Mouse (Mus musculus) thymus, postnatal 14 days (tissue): ENCODE data around the gene Gm20388.

Experiments used
- DNase-seq: peaks from one replicate; pipeline ENCODE4 v3.0.0; 2021

Gene Gm20388

DNA sequence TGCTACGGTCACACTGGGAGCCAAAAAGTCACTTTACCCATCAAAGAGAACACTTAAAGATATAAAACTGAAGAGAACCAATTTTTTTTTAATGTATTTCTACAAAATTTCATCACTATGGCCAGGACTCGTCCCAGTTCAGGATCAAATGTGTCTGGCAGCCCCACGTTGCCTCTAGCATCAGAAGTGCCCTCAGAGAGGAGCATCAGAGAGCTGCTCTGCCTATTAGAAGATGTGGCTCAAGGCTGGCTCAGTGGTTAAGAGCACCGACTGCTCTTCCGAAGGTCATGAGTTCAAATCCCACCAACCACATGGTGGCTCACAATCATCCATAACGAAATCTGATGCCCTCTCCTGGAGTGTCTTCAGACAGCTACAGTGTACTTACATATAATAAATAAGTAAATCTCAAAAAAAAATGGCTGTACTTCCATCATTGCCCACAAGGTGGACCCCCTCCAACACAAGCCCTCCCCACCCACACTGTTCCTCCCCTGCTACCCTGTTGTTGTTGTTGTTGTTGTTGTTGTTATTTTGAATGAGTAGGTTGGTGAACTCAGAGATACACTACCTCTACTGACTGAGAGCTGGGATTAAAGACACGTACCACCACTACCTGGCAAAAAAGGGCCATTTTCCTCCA is 3409.0 kb downstream of the Gm20388 start:
- peak; percentile 69 for DNase-seq

DNA sequence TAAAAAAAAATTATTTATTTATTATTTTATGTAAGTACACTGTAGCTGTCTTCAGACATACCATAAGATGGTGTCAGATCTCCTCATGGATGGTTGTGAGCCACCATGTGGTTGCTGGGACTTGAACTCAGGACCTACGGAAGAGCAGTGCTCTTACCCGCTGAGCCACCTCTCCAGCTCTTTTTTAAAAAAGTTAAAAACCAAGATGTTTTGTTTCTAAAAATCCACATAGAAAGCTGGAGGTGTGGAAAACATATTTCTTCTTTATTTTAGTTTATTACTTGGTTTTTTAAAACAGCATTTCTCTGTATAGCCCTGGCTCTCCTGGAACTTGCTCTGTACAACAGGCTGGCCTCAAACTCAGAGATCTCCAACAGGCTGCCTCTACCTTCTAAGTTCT is 3417.9 kb downstream of the Gm20388 start:
- no peak for DNase-seq

DNA sequence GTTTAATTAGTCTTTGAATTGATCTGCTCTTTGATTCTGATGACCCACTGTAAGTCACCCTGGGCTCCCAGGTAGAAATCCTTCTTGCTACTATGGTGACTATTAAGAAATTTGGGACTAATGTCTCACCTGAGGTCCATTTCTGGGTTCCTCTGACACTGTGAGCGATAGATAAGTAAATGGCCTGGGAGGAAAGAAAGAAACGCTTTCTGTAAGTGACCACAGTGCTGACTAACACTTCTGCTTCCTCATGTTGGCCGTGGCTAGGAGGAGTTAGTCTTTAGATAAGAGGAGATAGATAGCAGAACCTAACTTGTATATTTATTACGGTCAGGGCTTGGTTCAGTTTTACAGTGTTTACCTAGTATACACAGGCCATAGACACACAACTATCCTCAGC is 3418.7 kb downstream of the Gm20388 start:
- no peak for DNase-seq

DNA sequence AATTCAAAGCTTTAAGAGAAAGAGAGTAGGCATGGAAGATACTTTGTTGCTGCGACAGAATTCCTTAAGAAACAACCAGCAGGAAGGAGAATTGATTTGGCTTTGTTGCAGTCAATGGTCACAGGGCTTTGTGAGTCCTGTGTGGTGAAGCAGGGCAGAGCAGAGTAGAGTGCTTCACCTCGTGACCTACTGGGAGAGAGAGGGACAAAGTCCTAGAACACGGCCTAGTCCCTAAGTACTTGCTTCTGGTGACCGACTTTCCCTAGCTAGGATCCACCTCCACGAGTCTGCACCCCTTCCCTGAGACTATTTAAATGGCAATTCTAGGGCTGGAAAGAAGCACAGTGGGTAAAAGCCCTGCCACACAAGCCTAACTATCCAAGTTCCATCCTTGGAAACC is 3419.3 kb downstream of the Gm20388 start:
- no peak for DNase-seq

DNA sequence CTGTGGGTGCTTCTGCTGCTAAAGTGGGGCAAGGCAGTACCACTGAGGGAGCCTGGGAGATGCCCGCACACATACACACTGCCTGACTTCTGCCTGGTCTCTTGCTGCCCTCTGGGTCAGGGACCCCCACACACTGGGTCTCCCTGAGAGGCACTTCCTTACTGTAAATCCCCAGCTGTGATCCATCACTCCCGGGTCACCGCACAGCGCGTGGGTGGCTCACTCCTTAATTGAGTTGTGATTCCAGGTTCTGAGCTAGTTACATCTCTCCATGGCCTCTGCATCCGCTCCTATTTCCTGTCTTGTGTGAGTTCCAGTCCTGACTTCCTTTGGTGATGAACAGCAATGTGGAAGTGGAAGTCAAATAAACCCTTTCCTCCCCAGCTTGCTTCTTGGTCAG is 3420.1 kb downstream of the Gm20388 start:
- DNase-seq = no peak

DNA sequence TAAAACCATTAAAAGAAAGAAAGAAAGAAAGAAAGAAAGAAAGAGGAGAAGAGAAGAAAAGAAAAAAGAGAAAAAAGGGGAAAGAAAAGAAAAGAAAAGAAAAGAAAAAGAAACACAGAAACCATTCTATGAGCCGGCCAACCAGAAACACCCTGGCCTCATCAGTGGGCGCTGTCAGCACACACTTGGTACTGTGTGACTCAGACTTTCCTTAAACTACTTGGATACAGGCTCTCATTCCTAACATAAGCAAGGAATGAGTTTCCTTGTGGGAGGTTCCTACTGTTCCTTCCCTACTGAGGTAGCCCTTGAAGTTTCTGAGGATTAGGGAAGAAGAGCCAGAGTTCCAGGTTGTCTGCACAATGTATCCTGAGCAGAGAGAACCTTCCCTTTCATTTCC is 3420.7 kb downstream of the Gm20388 start:
- DNase-seq = no peak

DNA sequence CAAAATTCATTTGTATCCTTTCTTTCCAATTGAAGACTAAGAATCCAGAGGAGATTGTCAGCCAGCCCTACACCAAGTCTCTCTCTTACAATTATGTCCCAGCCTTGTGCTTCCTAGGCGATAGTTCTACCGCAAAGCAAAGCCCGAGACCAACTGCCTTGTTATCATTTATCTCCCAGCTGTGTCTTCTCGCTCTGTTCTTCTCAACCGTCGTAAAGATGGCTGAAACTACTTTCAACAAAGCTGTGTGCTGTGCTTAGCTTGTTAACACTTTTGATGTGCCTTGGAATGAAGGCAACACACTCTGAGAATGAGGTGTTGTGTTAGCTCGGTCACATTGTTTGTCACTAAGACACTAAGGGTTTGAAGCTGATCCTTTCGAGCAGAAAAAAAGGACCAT is 3421.2 kb downstream of the Gm20388 start:
- DNase-seq = no peak

DNA sequence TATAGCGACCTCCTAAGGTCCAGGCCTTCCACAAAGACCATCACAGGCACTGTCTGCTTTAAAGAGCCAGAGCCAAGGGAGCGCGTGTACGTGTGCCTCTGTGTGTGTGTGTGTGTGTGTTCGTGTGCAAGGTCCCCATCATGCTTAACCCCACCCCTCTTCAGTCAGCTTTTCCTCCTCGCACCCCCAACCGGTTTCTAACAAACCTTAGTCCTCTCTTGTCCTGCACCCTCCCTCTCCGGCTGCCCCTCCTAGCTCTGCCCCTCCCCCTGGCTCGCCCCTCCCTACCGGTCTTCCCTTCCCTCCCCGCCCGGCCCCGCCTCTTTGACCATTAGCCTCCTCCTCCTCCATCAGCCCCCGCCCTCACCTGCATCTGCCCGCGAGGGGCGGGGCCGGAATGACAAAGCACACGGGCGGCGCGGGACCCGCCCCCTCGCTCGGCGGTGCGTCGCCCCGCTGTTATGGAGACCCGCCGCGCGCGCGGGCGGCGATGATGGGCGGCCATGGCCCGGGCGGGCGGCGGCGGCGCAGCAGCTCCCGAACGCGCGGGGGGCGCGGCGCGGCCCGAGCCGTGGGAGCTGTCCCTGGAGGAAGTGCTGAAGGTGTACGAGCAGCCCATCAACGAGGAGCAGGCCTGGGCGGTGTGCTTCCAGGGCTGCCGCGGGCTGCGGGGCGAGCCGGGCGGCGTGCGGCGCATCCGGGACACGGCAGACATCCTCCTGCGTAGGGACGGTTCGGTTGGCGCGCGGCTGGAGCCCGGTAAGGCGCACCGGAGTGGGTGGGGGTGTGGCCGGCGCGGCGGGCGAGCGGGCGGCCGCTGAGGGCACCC is 3421.8 kb downstream of the Gm20388 start, which contains the start of gene Spire2:
TSS of gene Spire2 (plus strand) at position 452 of the 829 bp plus-strand sequence.
- DNase-seq = peak; percentile 91

DNA sequence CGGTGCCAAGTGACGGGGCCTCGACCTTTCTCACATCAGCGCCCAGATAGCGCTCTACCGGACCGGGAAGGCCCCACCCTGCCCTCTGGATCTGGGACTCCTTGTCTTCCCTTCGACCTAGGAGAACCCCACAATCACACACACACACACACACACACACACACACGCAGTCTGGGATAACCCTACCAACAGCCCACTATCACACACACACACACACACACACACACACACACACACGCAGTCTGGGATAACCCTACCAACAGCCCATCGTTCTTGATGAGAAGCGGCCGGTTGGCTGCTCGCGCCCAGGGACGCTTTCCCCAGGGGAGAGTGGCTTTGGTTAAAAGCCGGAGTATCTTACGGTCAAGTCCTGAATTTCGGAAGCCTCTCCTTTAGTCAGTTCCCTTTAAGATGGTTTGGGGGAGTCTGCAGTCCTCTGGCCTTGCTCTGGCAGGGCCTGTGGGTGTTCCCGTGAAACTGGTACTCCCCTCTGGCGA is 3422.5 kb downstream of the Gm20388 start:
- no peak for DNase-seq

DNA sequence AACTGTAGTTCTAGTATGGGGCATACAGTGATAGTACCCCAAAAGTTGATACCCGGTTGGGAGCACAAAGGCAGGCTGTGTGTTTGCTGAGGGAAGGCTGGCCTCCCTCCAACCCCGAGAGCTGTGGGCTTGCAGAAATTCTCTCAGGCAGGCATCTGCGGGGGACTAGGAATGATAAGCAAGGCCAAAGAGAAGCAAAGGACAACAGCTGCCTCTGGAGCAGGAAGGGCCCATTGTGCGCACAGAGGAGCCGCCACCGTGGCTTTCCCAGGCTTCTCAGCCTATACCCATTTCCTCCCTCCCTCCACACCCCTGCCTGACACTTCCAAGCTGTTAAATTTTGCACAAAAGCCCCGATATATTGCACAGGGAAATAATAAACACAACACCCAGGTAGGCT is 3423.2 kb downstream of the Gm20388 start:
- no peak for DNase-seq

DNA sequence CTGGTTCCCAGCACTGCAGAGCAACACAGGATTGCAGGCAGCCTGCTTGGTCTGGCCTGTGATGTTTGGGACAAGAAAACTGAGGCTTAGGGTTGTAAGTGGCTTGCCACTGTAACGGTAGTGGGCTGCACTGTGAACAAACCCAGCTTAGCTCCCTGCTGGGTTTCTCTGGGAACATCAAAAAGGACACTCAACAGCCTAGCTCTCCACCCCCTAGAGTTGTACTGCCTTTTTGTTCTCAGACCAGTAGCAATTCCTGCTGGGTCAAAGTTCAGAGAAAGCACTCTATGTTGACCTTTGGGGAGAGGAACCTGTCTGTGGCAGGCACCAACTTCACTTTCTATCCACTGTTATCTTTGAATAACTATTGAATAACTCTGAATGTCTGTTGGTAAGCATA is 3423.8 kb downstream of the Gm20388 start:
- no peak for DNase-seq

DNA sequence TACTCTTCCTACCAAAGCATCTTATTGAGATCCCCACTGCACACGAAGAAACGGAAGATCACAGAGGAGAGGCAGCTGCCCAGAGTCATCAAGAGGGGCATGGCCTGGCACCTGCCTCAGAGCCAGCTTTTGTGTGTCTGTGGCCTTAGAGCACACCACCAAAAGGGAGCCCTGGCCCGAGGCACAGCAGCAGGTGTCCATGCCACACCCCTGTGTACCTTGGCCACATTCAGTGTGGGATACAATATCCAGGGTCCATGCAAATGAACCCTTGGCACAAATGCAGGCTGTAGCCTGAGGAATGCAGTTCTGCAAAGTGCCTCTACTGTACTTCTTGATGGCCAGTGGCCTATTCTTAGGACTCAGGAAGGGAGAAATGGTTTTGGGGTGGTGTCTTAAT is 3426.8 kb downstream of the Gm20388 start:
- no peak for DNase-seq

DNA sequence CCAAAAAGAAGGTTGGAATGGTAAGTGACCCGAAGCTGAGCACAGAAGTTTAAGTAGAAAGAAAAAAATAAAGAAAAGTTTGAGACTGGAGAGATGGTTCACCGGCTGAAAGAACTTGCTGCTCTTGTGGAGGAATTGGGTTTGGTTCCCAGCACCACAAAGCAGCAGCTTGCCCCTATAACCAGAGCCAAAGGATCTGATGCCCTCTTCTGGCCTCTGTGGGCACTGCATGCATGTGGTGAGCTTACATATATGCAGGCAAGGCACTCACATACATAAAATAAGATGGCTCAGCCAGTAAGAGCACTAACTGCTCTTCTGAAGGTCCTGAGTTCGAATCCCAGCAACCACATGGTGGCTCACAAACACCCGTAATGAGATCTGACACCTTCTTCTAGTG is 3429.4 kb downstream of the Gm20388 start:
- DNase-seq = no peak

DNA sequence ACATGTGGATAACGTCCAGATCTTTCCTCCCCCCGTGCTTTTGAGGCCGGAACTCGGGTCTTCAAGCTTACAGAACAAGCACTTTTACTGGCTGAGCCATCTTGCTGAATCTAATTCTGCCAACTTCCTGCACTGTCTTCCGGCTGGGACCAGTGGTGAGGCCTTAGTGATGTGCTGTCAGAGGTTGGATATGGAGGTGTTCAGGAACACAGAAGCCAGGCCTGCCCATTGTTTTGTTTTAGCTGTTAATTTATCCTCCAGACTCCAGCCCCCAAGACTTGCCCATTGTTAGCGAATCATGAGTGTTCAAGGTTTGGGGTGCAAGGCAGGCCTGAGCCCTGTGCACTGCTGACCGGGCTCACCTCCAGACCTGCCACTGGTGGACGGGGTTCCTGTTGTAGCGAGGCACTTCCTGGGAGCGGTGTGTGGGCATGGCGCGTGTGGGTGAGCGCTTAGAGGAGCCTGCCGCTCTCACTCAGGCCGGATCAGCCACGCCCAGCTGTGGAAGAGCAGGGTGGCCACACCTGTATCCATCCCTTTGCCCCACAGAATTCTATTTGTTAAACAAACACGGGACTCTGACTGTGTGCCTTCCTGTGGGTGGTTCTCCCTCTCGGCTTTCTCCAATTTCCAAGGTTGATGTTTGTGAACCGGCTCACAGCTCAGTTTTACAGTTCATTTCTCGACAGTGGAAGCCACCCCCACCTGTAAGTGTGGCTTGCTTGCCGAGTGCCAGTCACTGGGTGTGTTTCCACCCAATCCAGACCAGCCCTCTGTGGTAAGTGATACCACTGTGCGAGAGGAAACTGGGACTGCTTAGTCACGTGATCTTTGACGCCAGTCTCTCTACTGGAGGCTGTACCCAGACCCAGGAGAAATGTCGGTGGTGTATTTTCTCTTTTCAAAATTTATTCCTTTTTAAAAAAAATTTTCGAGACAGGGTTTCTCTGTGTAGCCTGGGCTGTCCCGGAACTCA is 3430.7 kb downstream of the Gm20388 start:
- no peak for DNase-seq

DNA sequence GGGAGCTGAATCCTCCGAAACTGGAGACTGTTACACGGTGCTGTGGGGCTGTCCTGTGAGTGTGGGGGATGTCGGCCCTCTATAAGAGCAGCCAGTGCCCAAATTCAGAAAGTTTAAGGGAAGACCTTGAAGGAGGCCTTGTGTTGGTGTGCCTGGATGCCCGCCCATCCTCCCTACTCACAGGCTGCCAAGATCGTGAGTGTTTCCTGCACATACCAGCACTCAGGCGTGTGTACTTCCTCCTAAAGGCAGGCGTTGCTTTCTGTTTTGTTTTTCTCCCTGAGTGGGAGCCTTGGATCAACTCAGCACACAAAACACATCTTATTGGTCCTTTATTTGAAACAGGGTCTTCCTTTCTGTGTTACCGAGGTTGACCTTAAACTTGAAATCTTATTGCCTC is 3431.6 kb downstream of the Gm20388 start:
- no peak for DNase-seq

DNA sequence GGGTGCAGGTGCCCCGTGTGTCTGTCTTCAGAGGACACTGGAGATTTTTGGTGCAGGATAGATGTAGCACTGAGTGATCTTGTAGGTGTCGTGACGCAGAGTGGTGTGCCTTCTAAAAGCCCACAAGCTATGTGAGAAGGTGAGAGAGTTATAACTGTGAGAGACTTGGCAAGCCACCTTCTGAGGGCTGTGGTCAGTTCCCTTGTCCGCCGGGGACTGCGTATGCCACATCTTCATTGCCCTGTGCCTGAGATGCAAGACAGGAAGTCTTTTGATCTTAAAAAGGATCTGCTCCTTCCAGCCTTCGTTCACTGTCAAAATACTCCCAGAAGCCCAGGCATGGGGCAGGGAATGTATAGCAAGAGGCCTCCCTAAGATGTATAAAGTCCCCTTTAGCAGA is 3432.3 kb downstream of the Gm20388 start:
- DNase-seq = no peak

DNA sequence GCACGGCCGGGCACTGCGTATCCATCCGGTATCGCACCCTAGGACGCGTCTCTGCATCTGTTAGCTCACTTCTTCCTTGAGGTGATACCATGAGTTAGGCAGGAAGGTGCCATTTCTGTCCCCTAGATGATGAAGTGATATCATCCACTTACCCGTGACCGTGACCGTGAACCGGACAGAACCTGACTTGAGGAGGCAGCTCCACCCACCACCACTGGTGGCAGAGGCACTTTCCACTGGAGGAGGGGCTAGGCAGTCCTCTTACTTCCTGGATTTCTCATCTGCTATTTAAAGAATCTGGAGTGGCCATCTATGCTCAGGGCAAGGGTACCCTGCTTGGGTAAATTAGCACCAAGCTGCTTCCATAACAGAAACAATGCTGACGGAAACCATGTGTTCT is 3432.8 kb downstream of the Gm20388 start:
- no peak for DNase-seq

DNA sequence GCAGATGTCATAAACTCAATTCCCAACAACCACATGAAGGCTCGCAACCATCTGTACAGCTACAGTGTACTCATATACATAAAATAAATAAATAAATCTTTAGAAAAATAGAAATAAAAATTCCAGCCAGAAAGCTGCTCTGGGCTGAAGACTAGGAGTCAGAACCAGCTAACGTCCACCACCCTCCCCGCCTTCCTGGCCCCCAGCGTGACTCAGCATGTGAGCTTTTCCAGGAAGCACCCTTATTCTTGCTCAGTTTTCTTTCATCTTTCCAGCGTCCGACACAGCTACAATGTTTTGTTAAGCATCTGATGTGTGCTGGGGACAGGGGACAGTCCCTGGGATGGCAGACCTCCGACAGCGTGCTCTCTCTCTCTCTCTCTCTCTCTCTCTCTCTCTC is 3434.5 kb downstream of the Gm20388 start:
- DNase-seq = no peak

DNA sequence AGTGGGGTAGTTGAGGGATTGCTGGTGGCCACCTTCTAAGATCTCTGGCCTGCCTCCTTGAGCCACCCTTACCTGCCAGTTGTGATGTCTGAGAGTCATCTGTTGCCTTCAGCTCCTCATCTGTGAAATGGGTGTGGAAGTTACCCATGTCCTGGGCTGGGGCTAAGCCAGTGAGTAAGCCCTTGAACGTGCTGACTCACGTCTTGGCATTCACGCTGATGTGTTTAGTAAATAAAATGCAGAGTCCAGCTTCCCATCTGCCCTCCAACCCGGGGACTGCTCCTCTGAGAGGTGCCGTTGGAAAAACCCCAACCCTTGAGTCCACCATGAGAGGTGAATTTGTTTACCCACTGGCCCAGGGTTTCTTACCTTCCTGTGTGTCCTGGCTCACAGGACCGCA is 3435.2 kb downstream of the Gm20388 start:
- no peak for DNase-seq

DNA sequence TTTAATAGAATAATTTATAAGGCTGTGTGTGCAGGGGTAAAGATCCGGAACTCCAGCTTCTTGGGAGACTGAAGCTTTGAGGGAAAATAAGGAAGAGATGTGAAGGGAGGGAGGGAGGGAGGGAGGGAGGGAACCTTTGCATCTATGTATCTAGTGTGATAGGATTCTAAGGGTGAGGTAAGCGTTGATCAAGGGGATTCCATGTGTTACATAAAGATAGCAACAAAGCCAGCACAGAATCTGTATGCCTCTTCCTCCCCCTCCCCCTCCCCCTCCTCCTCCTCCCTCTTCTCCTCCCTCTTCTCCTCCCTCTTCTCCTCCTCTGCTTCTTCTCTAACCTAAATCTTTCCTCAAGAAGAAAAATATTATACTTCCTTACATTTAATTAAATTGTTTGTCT is 3436.7 kb downstream of the Gm20388 start:
- no peak for DNase-seq

DNA sequence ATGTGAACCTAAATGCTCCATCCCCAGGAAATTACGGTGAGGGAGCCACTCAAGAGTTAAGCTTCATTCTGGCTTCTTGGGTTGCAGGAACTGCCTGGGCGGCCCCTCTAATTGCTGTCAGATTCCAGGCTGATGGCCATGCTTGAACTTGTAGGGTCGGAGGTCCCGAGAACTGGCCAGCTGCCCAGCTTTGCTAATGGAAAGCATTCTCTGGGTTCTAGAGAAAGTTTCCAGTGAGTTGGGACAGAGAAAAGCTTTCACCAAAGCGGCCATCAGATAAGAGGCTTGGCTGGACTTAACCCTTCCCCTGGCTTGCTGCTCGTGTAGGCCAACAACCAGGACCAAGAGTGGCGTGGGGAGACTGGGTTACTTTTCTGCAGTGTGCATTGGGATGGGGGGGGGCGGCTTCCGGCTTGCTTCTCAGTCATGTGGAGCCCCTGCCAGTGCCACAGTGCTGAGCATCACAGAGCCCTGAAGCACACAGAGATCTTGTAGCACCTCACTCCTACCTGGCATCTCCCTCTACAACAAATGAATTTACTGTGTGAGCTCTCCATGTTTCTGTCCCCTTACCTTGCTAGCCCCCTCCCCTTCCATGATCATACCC is 3437.7 kb downstream of the Gm20388 start:
- DNase-seq = no peak

DNA sequence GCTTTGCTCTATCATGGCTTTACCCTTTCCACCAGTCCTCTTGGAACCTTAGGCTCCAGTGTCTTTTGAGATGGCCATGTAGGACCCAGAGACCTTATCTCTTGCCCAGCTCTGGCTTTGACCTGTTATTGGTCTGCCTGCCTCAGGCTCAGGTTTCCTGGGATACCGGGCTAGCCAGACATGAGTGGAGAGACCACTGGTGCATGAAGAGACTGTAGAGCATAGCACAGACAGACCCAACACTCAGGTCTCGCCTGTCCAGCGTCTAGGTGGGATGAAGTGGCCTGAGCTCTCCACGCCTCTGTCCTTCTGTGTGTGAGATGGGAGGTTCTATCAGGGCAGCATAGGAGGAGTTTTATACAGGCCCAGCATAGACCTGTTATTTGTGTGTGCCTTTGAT is 3438.4 kb downstream of the Gm20388 start:
- DNase-seq = no peak

DNA sequence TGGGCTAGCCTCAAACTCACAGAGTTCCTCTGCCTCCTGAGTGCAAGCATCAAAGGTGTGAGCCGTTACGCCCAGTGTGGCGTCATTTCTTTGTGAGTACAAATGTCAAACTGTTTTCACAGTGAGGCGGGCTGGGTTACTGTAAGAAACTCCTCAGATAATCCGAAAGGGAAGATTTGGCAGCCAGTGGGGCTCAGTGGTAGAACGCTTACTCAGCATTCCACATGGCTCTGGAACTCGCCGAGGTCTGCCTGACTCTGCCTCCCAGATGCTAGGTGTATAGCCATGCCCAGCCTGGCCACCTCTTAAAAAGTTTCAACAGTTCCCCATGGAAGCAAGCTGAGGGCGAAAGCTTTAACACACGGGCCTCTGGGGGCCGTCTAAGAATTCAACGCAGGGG is 3441.5 kb downstream of the Gm20388 start:
- DNase-seq = no peak
